27 mouse cellular contexts compared by ENCODE assay signal in the genomic region with DNA sequence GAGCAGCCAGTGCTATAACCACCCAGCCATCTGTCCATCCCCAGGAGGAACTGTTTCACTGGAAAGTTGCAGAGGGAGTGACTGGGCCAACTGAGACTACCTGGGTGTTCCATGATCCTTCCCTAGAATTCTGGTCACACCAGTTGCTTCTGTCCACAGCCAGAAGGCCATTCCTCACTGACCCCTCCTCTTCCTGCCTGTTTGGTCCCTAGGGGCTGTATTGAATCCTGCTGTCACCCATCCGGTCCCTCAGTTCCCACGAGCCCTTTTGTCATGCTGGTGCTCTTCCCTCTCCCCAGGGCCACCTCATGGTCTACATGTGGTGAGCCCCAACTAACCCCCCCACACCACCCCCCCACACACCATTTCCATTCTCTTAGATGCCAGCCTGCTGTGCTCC. TPM values are rescaled to one million over a fixed set of nuclear protein-coding genes. Genes with fewer than 3 reads are reported as not detected.
DNase-seq lines count a peak whose midpoint lies in the region; ATAC-seq and TF ChIP-seq lines count a peak whose summit lies in the region.
"Had no signal": no experiment of that assay in that cellular context is flagged by ENCODE, and none has a peak within 500 bp of the region (broad histone marks: within the 10 kb centered on the region; RNA-seq: fewer than 3 reads in every experiment).

No protein-coding gene starts in this region.

- no peak overlapping the region for H3K27ac ChIP-seq in kidney, embryonic 14.5 days (ENCODE audit: low read depth, low read length)
- H3K27ac ChIP-seq: embryonic facial prominence, embryonic 13.5 days; forebrain, embryonic 13.5 days; hindbrain, embryonic 13.5 days; hindbrain, postnatal 0 days had no signal

- no peak for TF ChIP-seq POLR2A in lung, adult 2 months (IDR thresholded peaks at IDR 0.05; ENCODE audit: borderline replicate concordance, extremely low read depth, low read depth, low read length)

- no peaks in the 10 kb centered on the region for H3K9me3 ChIP-seq in kidney, embryonic 14.5 days (ENCODE audit: control insufficient read depth, low read length)
- H3K9me3 ChIP-seq: embryonic facial prominence, embryonic 13.5 days; forebrain, embryonic 13.5 days; G1E; hindbrain, embryonic 13.5 days had no signal

- WGBS in kidney, embryonic 14.5 days: 43% methylated on average over 2 of the region's 2 CpGs
- WGBS in lung, adult 2 months: 65% methylated on average over 2 of the region's 2 CpGs

- ATAC-seq in kidney, embryonic 14.5 days (ENCODE audit: low FRiP score, low TSS enrichment): no peak
- ATAC-seq: CD4-positive, CD25-positive, alpha-beta regulatory T cell, adult 4 months; forebrain, embryonic 13.5 days; forebrain, postnatal 0 days; hindbrain, postnatal 0 days had no signal

- intact Hi-C loops in heart, postnatal 36 days (cut with DNase I): no loop called here

- H3K4me2 ChIP-seq in kidney, embryonic 14.5 days (replicated peaks; ENCODE audit: low read depth, low read length): no peak overlapping the region
- H3K4me2 ChIP-seq: embryonic facial prominence, embryonic 13.5 days; forebrain, embryonic 13.5 days; hindbrain, embryonic 13.5 days had no signal

- no peak overlapping the region for H3K9ac ChIP-seq in kidney, embryonic 14.5 days (ENCODE audit: low read depth, low read length)
- H3K9ac ChIP-seq: embryonic facial prominence, embryonic 13.5 days; forebrain, embryonic 13.5 days; forebrain, postnatal 0 days; hindbrain, embryonic 13.5 days had no signal

- H3K27me3 ChIP-seq in kidney, embryonic 14.5 days (ENCODE audit: control insufficient read depth, insufficient read depth, low read length): no peaks in the 10 kb centered on the region
- H3K27me3 ChIP-seq: embryonic facial prominence, embryonic 13.5 days; forebrain, embryonic 13.5 days; hindbrain, embryonic 13.5 days had no signal

- H3K4me3 ChIP-seq in kidney, embryonic 14.5 days (ENCODE audit: low read length): no peak overlapping the region
- no peak overlapping the region for H3K4me3 ChIP-seq in lung, adult 2 months (replicated peaks; ENCODE audit: extremely low read depth, low read depth, low read length)
- H3K4me3 ChIP-seq: embryonic facial prominence, embryonic 13.5 days; forebrain, embryonic 13.5 days; hindbrain, embryonic 13.5 days had no signal

- peaks cover 6% of the 10 kb centered on the region; the same call in 1 of the 2 replicates for H3K4me1 ChIP-seq in kidney, embryonic 14.5 days (ENCODE audit: control insufficient read depth, insufficient read depth, low read length)
- H3K4me1 ChIP-seq in lung, adult 2 months (ENCODE audit: control insufficient read depth, insufficient read depth, low read length): peaks cover 2% of the 10 kb centered on the region; the same call in 1 of the 2 replicates

- DNase-seq in embryo, embryonic 10 days (ENCODE audit: low spot score): peak; percentile 27
- no peak for DNase-seq in embryo, embryonic 9.5 days (ENCODE audit: extremely low spot score)
- DNase-seq in heart, adult 9 months (ENCODE audit: low spot score in 2 of 2): peak; percentile 7 to 35
- DNase-seq in heart, postnatal 36 days: no peak
- DNase-seq in kidney, adult 9 months: peak; percentile 19
- peak; percentile 19 for DNase-seq in lung, postnatal 10 days
- no peak for DNase-seq in lung, adult 2 months
- DNase-seq: adrenal gland, adult 8-10 months; adrenal gland, postnatal 36 days; B cell, adult 2 months; cerebellum, adult 11 months; cerebellum, adult 8-10 months; cerebellum, postnatal 14 days; forebrain, postnatal 0 days; gastrocnemius, postnatal 14 days had no signal

- no peak for TF ChIP-seq CTCF in lung, adult 2 months (IDR thresholded peaks at IDR 0.05; ENCODE audit: insufficient read depth, low read length)

- H3K36me3 ChIP-seq in kidney, embryonic 14.5 days (ENCODE audit: control insufficient read depth, insufficient read depth, low read length): peaks cover 4% of the 10 kb centered on the region; the same call in 1 of the 2 replicates
- H3K36me3 ChIP-seq: embryonic facial prominence, embryonic 13.5 days; G1E; hindbrain, embryonic 13.5 days had no signal

RNA-seq across cellular contexts. Expression of a gene that starts 6.6 kb away (rescaled TPM):
- total RNA-seq in heart, postnatal 36 days (2021): not detected
- polyA plus RNA-seq in kidney, embryonic 14.5 days (2014; fragmentation: Nextera tagmentation; extraction: Ambion mirVana): not detected in 2 replicates
- not detected in 2 replicates for polyA plus RNA-seq in lung, adult 2 months (2012; rRNA removed)
- total RNA-seq: adrenal gland, adult 8-10 months; adrenal gland, postnatal 36 days; gastrocnemius, adult 18-20 months; gastrocnemius, postnatal 14 days; hematopoietic stem cell, adult 5-6 weeks; hindbrain, postnatal 0 days had no signal
- polyA plus RNA-seq: embryonic facial prominence, embryonic 13.5 days; forebrain, postnatal 0 days; G1E; gonadal fat pad, adult 2 months; heart, embryonic 14.5 days; hindbrain, postnatal 0 days; intestine, embryonic 14.5 days had no signal

RNA-seq across cellular contexts. Expression of a gene that starts 24.7 kb away (rescaled TPM):
- total RNA-seq in heart, postnatal 36 days (2021): 10 to 100 TPM; 12.0 to 12.6 TPM
- 12.5 and 14.0 TPM in 2 replicates for polyA plus RNA-seq in kidney, embryonic 14.5 days (2014; fragmentation: Nextera tagmentation; extraction: Ambion mirVana)
- polyA plus RNA-seq in lung, adult 2 months (2012; rRNA removed): 16.8 and 20.2 TPM in 2 replicates
- polyA plus RNA-seq: G1E had no signal

Comparison
In these comparisons a context has a peak if more than half of its experiments do, and no peak if none do; other contexts are left out.
1. DNase-seq: peak in embryo, embryonic 10 days (single experiment), heart, adult 9 months (2 of 2), kidney, adult 9 months (single experiment) and lung, postnatal 10 days (single experiment); none in embryo, embryonic 9.5 days (single experiment), heart, postnatal 36 days (0 of 2) and lung, adult 2 months (single experiment).